Mouse (Mus musculus): ENCODE measurements around the gene Zg16. TPM values are rescaled to one million over a fixed set of nuclear protein-coding genes. Genes with fewer than 3 reads are reported as not detected.
A peak's percentile ranks its signal among the peaks of the same experiment; 100 is the strongest.
"Not testable (repeated sequence)": the region's sequence is repeated elsewhere in the genome, so short reads cannot be mapped to it uniquely, and the experiment has no call there.

Zg16 gene
- polyA plus RNA-seq, 1 experiment from 2014 or later = not detected

DNA sequence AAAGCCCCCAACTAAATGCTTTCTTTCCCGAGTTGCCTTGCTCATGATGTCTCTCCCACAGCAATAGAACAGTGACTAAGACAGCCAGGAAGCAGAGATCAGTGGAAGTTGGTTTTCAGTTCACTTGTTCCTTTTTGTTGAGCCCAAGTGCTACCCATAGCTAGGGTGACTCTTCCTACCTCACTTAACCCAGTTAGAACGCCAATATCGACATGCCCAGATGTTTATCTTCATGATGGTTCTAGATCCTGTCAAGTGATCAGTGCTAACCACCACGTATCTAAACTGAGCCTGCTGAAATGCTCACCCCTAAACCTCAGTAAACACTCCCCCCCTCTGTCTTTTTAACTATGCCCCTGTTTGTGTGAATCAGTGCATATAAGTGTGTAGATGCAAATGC lies 12.4 kb upstream of the Zg16 start:
- no peak overlapping the region for H3K4me3 ChIP-seq
- H3K36me3 ChIP-seq = 0 out of 2 replicates have a peak, but pooled peaks cover 2% of the 10 kb centered on the region
- no peak overlapping the region for H3K9ac ChIP-seq
- no peaks in the 10 kb centered on the region; the same call in 1 of the 2 replicates for H3K9me3 ChIP-seq (replicated peaks)
- H3K27ac ChIP-seq = no peak overlapping the region
- peaks cover 32% of the 10 kb centered on the region for H3K4me1 ChIP-seq
- 68% methylated on average over 4 of the region's 4 CpGs for WGBS (ENCODE audit: insufficient replicate concordance)
- ATAC-seq = no peak
- no peak overlapping the region for H3K4me2 ChIP-seq
- H3K27me3 ChIP-seq (replicated peaks) = no peaks in the 10 kb centered on the region

DNA sequence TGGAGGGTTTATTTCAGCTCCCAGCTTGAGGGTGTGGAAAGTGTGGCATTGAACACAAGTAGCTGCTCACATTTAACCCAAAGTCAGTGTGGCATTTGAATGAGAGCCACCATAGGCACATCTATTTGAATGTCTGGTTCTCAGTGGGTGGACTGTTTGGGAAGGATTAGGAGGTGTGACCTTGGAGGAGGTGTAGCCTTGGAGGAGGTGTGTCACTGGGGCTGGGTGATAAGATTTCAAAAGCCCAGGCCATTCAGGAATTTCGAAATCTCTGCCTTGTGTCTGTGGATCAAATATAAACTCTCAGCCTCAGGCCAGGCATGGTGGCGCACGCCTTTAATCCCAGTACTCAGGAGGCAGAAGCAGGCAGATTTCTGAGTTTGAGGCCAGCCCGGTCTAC lies 11.8 kb upstream of the Zg16 start:
- 0 out of 2 replicates have a peak, but pooled peaks have one; percentile 30 for ATAC-seq
- Histone ChIP-seq H3K9ac (no peak overlapping the region), H3K4me3 (no peak overlapping the region), H3K4me2 (no peak overlapping the region), H3K36me3 (0 out of 2 replicates have a peak, but pooled peaks cover 2% of the 10 kb centered on the region), H3K27ac (no peak overlapping the region; the same call in 1 of the 2 replicates), H3K4me1 (peaks cover 26% of the 10 kb centered on the region), H3K9me3 (replicated peaks) (no peaks in the 10 kb centered on the region; the same call in 1 of the 2 replicates), H3K27me3 (replicated peaks) (no peaks in the 10 kb centered on the region)
- 83% methylated on average over 4 of the region's 4 CpGs for WGBS (ENCODE audit: insufficient replicate concordance)

GRCm38 (mm10) chr7:127098521-127098920 lies 11.4 kb upstream of the Zg16 start:
- WGBS (ENCODE audit: insufficient replicate concordance) = 61% methylated on average over 5 of the region's 5 CpGs
- Histone ChIP-seq H3K27me3 (replicated peaks) (no peaks in the 10 kb centered on the region), H3K4me3 (no peak overlapping the region), H3K9me3 (replicated peaks) (no peaks in the 10 kb centered on the region; the same call in 1 of the 2 replicates), H3K27ac (no peak overlapping the region; the same call in 1 of the 2 replicates), H3K4me1 (peaks cover 26% of the 10 kb centered on the region), H3K4me2 (no peak overlapping the region), H3K9ac (no peak overlapping the region), H3K36me3 (peaks cover 4% of the 10 kb centered on the region; the same call in 1 of the 2 replicates)
- peak; percentile 55 for ATAC-seq

GRCm38 (mm10) chr7:127096456-127096855 lies 9.3 kb upstream of the Zg16 start:
- Histone ChIP-seq H3K36me3 (peaks cover 16% of the 10 kb centered on the region), H3K9me3 (replicated peaks) (no peaks in the 10 kb centered on the region; the same call in 1 of the 2 replicates), H3K27ac (no peak overlapping the region), H3K4me1 (peaks cover 39% of the 10 kb centered on the region), H3K4me3 (no peak overlapping the region), H3K4me2 (no peak overlapping the region), H3K9ac (no peak overlapping the region), H3K27me3 (replicated peaks) (no peaks in the 10 kb centered on the region)
- 73% methylated on average over 7 of the region's 7 CpGs for WGBS (ENCODE audit: insufficient replicate concordance)
- no peak for ATAC-seq

DNA sequence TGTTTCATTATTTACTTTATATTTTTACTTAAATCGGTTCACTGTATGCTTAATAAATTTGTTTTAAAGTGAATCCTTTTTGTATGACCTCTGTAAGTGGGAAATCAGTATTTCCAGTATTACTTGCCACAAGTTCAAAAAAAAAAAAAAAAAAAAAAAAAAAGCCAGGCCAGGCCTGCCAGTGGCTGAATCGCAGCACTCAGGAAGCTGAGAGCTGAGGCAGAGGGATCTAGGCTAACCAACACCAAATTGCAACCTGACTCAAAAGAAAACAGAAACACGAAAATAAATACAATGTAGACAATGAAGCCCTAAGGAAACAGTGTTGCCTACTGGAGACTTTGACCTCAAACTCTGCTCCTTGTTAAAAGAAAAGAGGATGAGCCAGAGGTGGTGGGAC lies 6.8 kb upstream of the Zg16 start:
- ATAC-seq = no peak
- Histone ChIP-seq H3K4me2 (no peak overlapping the region), H3K27ac (no peak overlapping the region), H3K4me3 (no peak overlapping the region), H3K27me3 (replicated peaks) (no peaks in the 10 kb centered on the region), H3K9me3 (replicated peaks) (no peaks in the 10 kb centered on the region; the same call in 1 of the 2 replicates), H3K4me1 (peaks cover 57% of the 10 kb centered on the region), H3K9ac (no peak overlapping the region), H3K36me3 (peaks cover 16% of the 10 kb centered on the region)
- WGBS (ENCODE audit: insufficient replicate concordance) = 75% methylated on average over 3 of the region's 3 CpGs

- H3K9ac ChIP-seq = peak within 1 kb of the TSS; percentile 78
- WGBS (ENCODE audit: insufficient replicate concordance) = 20% methylated on average over 16 of the region's 16 CpGs
- peaks cover 16% of the 10 kb centered on the region for H3K36me3 ChIP-seq
- peak within 1 kb of the TSS; percentile 63 for H3K4me3 ChIP-seq
- peak within 1 kb of the TSS; percentile 86 for H3K27ac ChIP-seq
- peak within 1 kb of the TSS; percentile 86 for H3K4me2 ChIP-seq
- ATAC-seq = peak; percentile 88
- H3K4me1 ChIP-seq = peaks cover 70% of the 10 kb centered on the region
- no peaks in the 10 kb centered on the region for H3K9me3 ChIP-seq (replicated peaks)
- no peaks in the 10 kb centered on the region for H3K27me3 ChIP-seq (replicated peaks)
Measured at GRCm38 (mm10) chr7:127091114-127091896, 4.2 kb upstream of the Zg16 start, which contains the start of gene AI467606. Gene AI467606 (plus strand): TSS chr7:127091359.

GRCm38 (mm10) chr7:127090154-127091113 lies 3.3 kb upstream of the Zg16 start:
- Histone ChIP-seq H3K4me1 (peaks cover 79% of the 10 kb centered on the region), H3K27me3 (replicated peaks) (no peaks in the 10 kb centered on the region), H3K9me3 (replicated peaks) (no peaks in the 10 kb centered on the region), H3K4me3 (peak overlapping the region; percentile 63), H3K27ac (peak overlapping the region; percentile 86), H3K9ac (peak overlapping the region; percentile 78), H3K36me3 (peaks cover 16% of the 10 kb centered on the region), H3K4me2 (peak overlapping the region; percentile 86)
- 37% methylated on average over 19 of the region's 20 CpGs for WGBS (ENCODE audit: insufficient replicate concordance)
- ATAC-seq = peak; percentile 8

DNA sequence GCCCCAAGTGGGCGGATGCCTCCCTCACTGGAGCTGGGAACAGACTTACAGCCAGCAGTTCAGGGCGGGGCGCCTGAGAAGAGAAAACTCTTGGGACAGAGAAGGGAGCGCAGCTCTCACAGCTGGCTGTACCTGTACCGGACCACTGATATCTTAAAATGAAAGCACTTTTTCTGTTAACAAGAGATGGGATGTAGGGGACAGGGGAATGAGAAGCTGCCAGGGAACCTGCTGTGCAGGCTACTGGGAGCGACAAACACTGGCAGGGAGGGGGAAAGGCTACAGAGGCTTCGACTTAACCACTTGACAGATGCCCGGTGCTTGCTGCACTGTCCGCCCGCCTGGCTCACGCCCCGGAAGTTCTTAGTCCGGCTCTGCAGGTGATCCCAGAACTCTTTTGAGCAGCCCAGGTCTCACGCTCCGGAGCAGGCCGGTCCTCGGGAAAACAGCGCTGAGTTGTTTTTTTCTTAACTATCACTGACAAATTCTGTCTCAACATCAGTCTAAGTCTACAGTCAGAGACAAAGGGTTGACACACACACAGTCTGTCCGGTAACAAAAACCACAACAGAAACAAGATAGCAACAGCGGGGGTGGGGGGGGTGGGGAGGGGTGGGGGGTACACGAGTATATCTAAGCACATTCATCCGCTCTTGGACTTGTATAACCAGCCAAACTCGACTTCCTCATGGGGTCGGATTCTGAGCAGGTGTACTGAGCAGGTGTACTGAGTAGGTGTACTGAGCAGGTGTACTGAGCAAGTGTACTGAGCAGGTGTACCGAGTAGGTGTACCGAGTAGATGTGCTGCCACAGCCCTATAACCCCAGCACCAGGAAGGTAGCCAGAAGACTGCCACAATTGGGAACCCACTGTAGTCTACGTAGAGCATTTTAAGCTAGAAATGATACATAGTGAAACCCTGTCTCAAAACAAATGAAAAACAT lies 2.0 kb upstream of the Zg16 start:
- Histone ChIP-seq H3K36me3 (peaks cover 14% of the 10 kb centered on the region), H3K27me3 (replicated peaks) (no peaks in the 10 kb centered on the region), H3K4me3 (peak overlapping the region; percentile 37), H3K27ac (peak overlapping the region; percentile 86), H3K9me3 (replicated peaks) (no peaks in the 10 kb centered on the region), H3K9ac (peak overlapping the region; percentile 62), H3K4me1 (peaks cover 88% of the 10 kb centered on the region), H3K4me2 (peak overlapping the region; percentile 86)
- WGBS (ENCODE audit: insufficient replicate concordance) = 10% methylated on average over 27 of the region's 27 CpGs
- peak; percentile 46 for ATAC-seq

DNA sequence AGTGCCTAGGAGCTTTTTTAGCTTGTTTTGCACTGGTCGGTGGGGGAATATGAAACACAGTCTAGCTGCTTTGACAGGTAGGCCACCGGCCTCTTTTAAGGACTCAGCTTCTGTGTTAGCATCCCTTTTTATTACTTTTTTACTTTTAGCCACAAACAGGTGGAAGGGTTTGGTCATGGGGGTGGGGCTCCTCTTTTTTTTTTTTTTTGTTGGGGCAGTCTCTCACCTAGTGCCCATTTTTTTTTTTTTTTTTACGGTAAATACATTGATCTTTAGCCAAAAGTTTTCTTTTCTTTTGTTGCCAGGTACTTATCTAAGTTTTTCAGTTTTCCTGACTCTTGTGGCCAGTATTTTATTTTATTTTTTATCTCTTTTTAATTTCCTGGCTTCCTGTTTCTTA lies 955 bp upstream of the Zg16 start:
- Histone ChIP-seq H3K27ac (peak overlapping the region; percentile 80), H3K4me2 (no peak overlapping the region), H3K4me3 (no peak overlapping the region), H3K27me3 (replicated peaks) (no peaks in the 10 kb centered on the region), H3K9me3 (replicated peaks) (no peaks in the 10 kb centered on the region), H3K36me3 (peaks cover 9% of the 10 kb centered on the region), H3K4me1 (peaks cover 90% of the 10 kb centered on the region), H3K9ac (no peak overlapping the region)
- 51% methylated on average over 3 of the region's 3 CpGs for WGBS (ENCODE audit: insufficient replicate concordance)
- ATAC-seq = no peak

DNA sequence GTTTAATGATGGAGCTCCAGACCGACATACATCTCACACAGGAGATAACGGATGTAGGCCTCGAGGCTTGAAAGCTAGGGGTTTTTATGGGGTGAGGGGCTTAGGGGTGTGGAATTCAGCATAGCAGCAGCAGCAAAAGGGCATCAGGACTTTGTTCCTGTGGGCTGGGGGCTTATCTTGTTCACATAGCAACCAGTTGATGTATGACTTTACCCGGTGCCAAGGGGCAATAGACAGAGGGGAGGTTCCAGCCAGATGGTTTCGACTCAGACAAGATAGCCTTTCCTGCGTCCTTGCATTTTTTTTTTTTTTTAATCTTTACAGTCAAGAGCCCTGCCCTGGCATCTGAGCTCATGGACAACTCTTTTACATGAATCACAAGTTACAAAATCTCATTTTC lies 1.4 kb downstream of the Zg16 start:
- peak; percentile 49; the same call in 1 of the 2 replicates for ATAC-seq

GRCm38 (mm10) chr7:127084794-127085193 lies 2.3 kb downstream of the Zg16 start:
- no peak overlapping the region for H3K4me3 ChIP-seq
- ATAC-seq = no peak
- WGBS (ENCODE audit: insufficient replicate concordance) = 71% methylated on average over 2 of the region's 2 CpGs
- H3K9ac ChIP-seq = no peak overlapping the region
- H3K27ac ChIP-seq = 0 out of 2 replicates have a peak overlapping the region, but pooled peaks have one; percentile 20
- H3K4me1 ChIP-seq = peaks cover 70% of the 10 kb centered on the region
- no peaks in the 10 kb centered on the region for H3K36me3 ChIP-seq
- H3K4me2 ChIP-seq = no peak overlapping the region
- H3K27me3 ChIP-seq (replicated peaks) = no peaks in the 10 kb centered on the region
- H3K9me3 ChIP-seq (replicated peaks) = no peaks in the 10 kb centered on the region

More for the DNA sequence above, 1.4 kb downstream of the Zg16 start:
- not testable (repeated sequence) for H3K27me3 ChIP-seq (replicated peaks); H3K9ac ChIP-seq; H3K9me3 ChIP-seq (replicated peaks); H3K36me3 ChIP-seq; H3K4me3 ChIP-seq
- peak overlapping the region; percentile 80 for H3K27ac ChIP-seq
- WGBS (ENCODE audit: insufficient replicate concordance) = 31% methylated on average over 6 of the region's 6 CpGs
- peaks cover 80% of the 10 kb centered on the region for H3K4me1 ChIP-seq
- H3K4me2 ChIP-seq = peak overlapping the region; percentile 24; the same call in 1 of the 2 replicates

All from liver, embryonic 12.5 days (tissue).